Mouse (Mus musculus) thymus, postnatal 36 days (tissue): ENCODE data around the gene Prr12.
"Not testable (repeated sequence)": the region's sequence is repeated elsewhere in the genome, so short reads cannot be mapped to it uniquely, and the experiment has no call there.

Source experiments
- DNase-seq, 2 experiments: peaks; one replicate each; pipeline ENCODE4 v3.0.0; 2022; ENCODE audit warnings: mixed read lengths in 2 of 2

The Prr12 gene

GRCm38 (mm10) chr7:45048923-45049657 is 3.6 kb downstream of the Prr12 start:
- no peak for DNase-seq

- DNase-seq, result peak in 1 of 2 experiments; percentile 27
Measured at GRCm38 (mm10) chr7:45048001-45048890, 4.4 kb downstream of the Prr12 start.

GRCm38 (mm10) chr7:45047491-45047890 is 5.2 kb downstream of the Prr12 start:
- no peak for DNase-seq

GRCm38 (mm10) chr7:45046853-45047350 is 5.8 kb downstream of the Prr12 start:
- no peak for DNase-seq

- no peak for DNase-seq
Measured at GRCm38 (mm10) chr7:45045741-45046140, 6.9 kb downstream of the Prr12 start.

- DNase-seq, result no peak
Measured at GRCm38 (mm10) chr7:45043307-45043706, 9.4 kb downstream of the Prr12 start.

GRCm38 (mm10) chr7:45040851-45041250 is 11.8 kb downstream of the Prr12 start:
- no peak for DNase-seq

- DNase-seq, result no peak
Measured at GRCm38 (mm10) chr7:45038411-45038810, 14.3 kb downstream of the Prr12 start.

GRCm38 (mm10) chr7:45037720-45038361 is 14.8 kb downstream of the Prr12 start:
- peak; percentile 75 to 79 for DNase-seq

GRCm38 (mm10) chr7:45036702-45037101 is 16.0 kb downstream of the Prr12 start:
- DNase-seq, result no peak

- no peak for DNase-seq
Measured at GRCm38 (mm10) chr7:45035631-45036030, 17.1 kb downstream of the Prr12 start.

- no peak for DNase-seq
Measured at GRCm38 (mm10) chr7:45033722-45034359, 18.8 kb downstream of the Prr12 start.

GRCm38 (mm10) chr7:45030857-45031256 is 21.8 kb downstream of the Prr12 start:
- DNase-seq, result no peak

GRCm38 (mm10) chr7:45029995-45030394 is 22.7 kb downstream of the Prr12 start:
- DNase-seq, result no peak

GRCm38 (mm10) chr7:45028351-45028750 is 24.3 kb downstream of the Prr12 start:
- DNase-seq, result no peak

- no peak for DNase-seq
Measured at GRCm38 (mm10) chr7:45027761-45028160, 24.9 kb downstream of the Prr12 start.

GRCm38 (mm10) chr7:45026256-45026655 is 26.4 kb downstream of the Prr12 start:
- DNase-seq, result no peak

- no peak for DNase-seq
Measured at GRCm38 (mm10) chr7:45025601-45026220, 27.0 kb downstream of the Prr12 start.

GRCm38 (mm10) chr7:45024281-45025248 is 28.1 kb downstream of the Prr12 start:
- DNase-seq, result no peak

GRCm38 (mm10) chr7:45023711-45024110 is 29.0 kb downstream of the Prr12 start:
- DNase-seq, result not testable (repeated sequence)

- no peak for DNase-seq
Measured at GRCm38 (mm10) chr7:45020225-45020624, 32.5 kb downstream of the Prr12 start.
